Comparison of ENCODE assay signal across 9 mouse cellular contexts in genomic region chr11:77790286-77790685, GRCm38 (mm10). TPM values are rescaled to one million over a fixed set of nuclear protein-coding genes. Genes with fewer than 3 reads are reported as not detected.
A peak's percentile ranks its signal among the peaks of the same experiment; 100 is the strongest.
DNase-seq lines count a peak whose midpoint lies in the region; ATAC-seq and TF ChIP-seq lines count a peak whose summit lies in the region.
"Had no signal": no experiment of that assay in that cellular context is flagged by ENCODE, and none has a peak within 500 bp of the region (broad histone marks: within the 10 kb centered on the region; RNA-seq: fewer than 3 reads in every experiment).

No protein-coding gene starts in this region.

- no peak overlapping the region for H3K4me2 ChIP-seq in forebrain, embryonic 12.5 days
- no peak overlapping the region for H3K4me2 ChIP-seq in stomach, embryonic 15.5 days

- intact Hi-C loops in left cerebral cortex, adult 2 months (cut with DNase I): loop anchor here (5.0 to 10.0 kb wide), 2 partner anchors 103 to 285 kb away; partner anchors contain the start of gene Nufip2

- 54% methylated on average over 9 of the region's 9 CpGs for WGBS in forebrain, embryonic 12.5 days
- WGBS in limb, embryonic 10.5 days: 71% methylated on average over 9 of the region's 9 CpGs
- 34% methylated on average over 9 of the region's 9 CpGs for WGBS in stomach, embryonic 15.5 days

- TF ChIP-seq CTCF in left cerebral cortex, adult 2 months (IDR thresholded peaks at IDR 0.05): no peak

- H3K4me3 ChIP-seq in left cerebral cortex, adult 2 months: no peak overlapping the region
- H3K4me3 ChIP-seq in forebrain, embryonic 12.5 days (replicated peaks): no peak overlapping the region
- H3K4me3 ChIP-seq in limb, embryonic 10.5 days: no peak overlapping the region
- H3K4me3 ChIP-seq in stomach, embryonic 15.5 days (replicated peaks): no peak overlapping the region
- H3K4me3 ChIP-seq: myocyte had no signal

- H3K9me3 ChIP-seq in forebrain, embryonic 12.5 days: no peaks in the 10 kb centered on the region
- no peaks in the 10 kb centered on the region for H3K9me3 ChIP-seq in limb, embryonic 10.5 days (replicated peaks)
- H3K9me3 ChIP-seq in stomach, embryonic 15.5 days: no peaks in the 10 kb centered on the region

- H3K27ac ChIP-seq in left cerebral cortex, adult 2 months: peak overlapping the region; percentile 81
- H3K27ac ChIP-seq in forebrain, embryonic 12.5 days: peak overlapping the region; percentile 83
- H3K27ac ChIP-seq in limb, embryonic 10.5 days: peak overlapping the region; percentile 78; the same call in 1 of the 2 replicates
- peak overlapping the region; percentile 78 for H3K27ac ChIP-seq in stomach, embryonic 15.5 days

- no peak for ATAC-seq in forebrain, embryonic 12.5 days (ENCODE audit: low FRiP score)
- no peak for ATAC-seq in stomach, embryonic 15.5 days (ENCODE audit: insufficient read depth, low FRiP score, low read depth)
- ATAC-seq in monocyte, adult 5-6 weeks (replicated peaks; ENCODE audit: insufficient number of reproducible peaks, low FRiP score, low TSS enrichment, poor library complexity, severe bottlenecking): no peak

- H3K9ac ChIP-seq in forebrain, embryonic 12.5 days: no peak overlapping the region
- no peak overlapping the region; the same call in 1 of the 2 replicates for H3K9ac ChIP-seq in stomach, embryonic 15.5 days

- no peaks in the 10 kb centered on the region for H3K36me3 ChIP-seq in forebrain, embryonic 12.5 days (replicated peaks)
- peaks cover 9% of the 10 kb centered on the region for H3K36me3 ChIP-seq in limb, embryonic 10.5 days
- H3K36me3 ChIP-seq in stomach, embryonic 15.5 days: no peaks in the 10 kb centered on the region

- DNase-seq in left cerebral cortex, adult 2 months (ENCODE audit: extremely low spot score in 1 of 2, low spot score in 2 of 2): no peak
- no peak for DNase-seq in left cerebral cortex, adult 9 months (ENCODE audit: low spot score in 2 of 2)
- DNase-seq in limb, embryonic 10.5 days (ENCODE audit: low spot score): no peak
- DNase-seq in layer of hippocampus, postnatal 14 days (ENCODE audit: low spot score in 2 of 2): no peak
- no peak for DNase-seq in cerebellum, postnatal 25 days

- H3K4me1 ChIP-seq in forebrain, embryonic 12.5 days: peaks cover 51% of the 10 kb centered on the region
- peaks cover 52% of the 10 kb centered on the region for H3K4me1 ChIP-seq in limb, embryonic 10.5 days
- peaks cover 38% of the 10 kb centered on the region for H3K4me1 ChIP-seq in stomach, embryonic 15.5 days

- no peaks in the 10 kb centered on the region for H3K27me3 ChIP-seq in forebrain, embryonic 12.5 days
- H3K27me3 ChIP-seq in limb, embryonic 10.5 days (ENCODE audit: low read depth, poor library complexity, severe bottlenecking): no peaks in the 10 kb centered on the region
- H3K27me3 ChIP-seq in stomach, embryonic 15.5 days (replicated peaks): no peaks in the 10 kb centered on the region

RNA-seq across cellular contexts. Expression of gene Gm10277, which starts 2.7 kb away (rescaled TPM):
- not detected for total RNA-seq in left cerebral cortex, adult 2 months (2021)
- 2.1 and 2.9 TPM in 2 replicates for polyA plus RNA-seq in forebrain, embryonic 12.5 days (2016; fragmentation: Nextera tagmentation; extraction: Ambion mirVana)
- polyA plus RNA-seq in limb, embryonic 10.5 days (2016; fragmentation: Nextera tagmentation; extraction: Ambion mirVana): 1.1 and 1.4 TPM in 2 replicates
- 1.5 and 1.6 TPM in 2 replicates for polyA plus RNA-seq in stomach, embryonic 15.5 days (2015; fragmentation: Nextera tagmentation; extraction: Ambion mirVana)
- total RNA-seq in layer of hippocampus, postnatal 14 days (2021): not detected
- 0.68 to 1.2 TPM in 2 of 3 replicates, not detected in the other for total RNA-seq in monocyte, adult 5-6 weeks (2017)

RNA-seq across cellular contexts. Expression of gene Myo18a, which starts 27.2 kb away (rescaled TPM):
- total RNA-seq in left cerebral cortex, adult 2 months (2021): 100 to 1,000 TPM; 164 to 169 TPM
- 49.4 and 56.7 TPM in 2 replicates for polyA plus RNA-seq in forebrain, embryonic 12.5 days (2016; fragmentation: Nextera tagmentation; extraction: Ambion mirVana)
- 25.6 and 29.5 TPM in 2 replicates for polyA plus RNA-seq in limb, embryonic 10.5 days (2016; fragmentation: Nextera tagmentation; extraction: Ambion mirVana)
- polyA plus RNA-seq in stomach, embryonic 15.5 days (2015; fragmentation: Nextera tagmentation; extraction: Ambion mirVana): 29.7 and 29.9 TPM in 2 replicates
- 100 to 1,000 TPM; 159 to 173 TPM for total RNA-seq in layer of hippocampus, postnatal 14 days (2021)
- total RNA-seq in monocyte, adult 5-6 weeks (2017): 142 to 166 TPM (median 145 TPM) in 3 replicates
